9 mouse cellular contexts compared by ENCODE assay signal in genomic region chr4:130533975-130534374, GRCm38 (mm10). TPM values are rescaled to one million over a fixed set of nuclear protein-coding genes. Genes with fewer than 3 reads are reported as not detected.
DNase-seq lines count a peak whose midpoint lies in the region; ATAC-seq and TF ChIP-seq lines count a peak whose summit lies in the region.
"Had no signal": no experiment of that assay in that cellular context is flagged by ENCODE, and none has a peak within 500 bp of the region (broad histone marks: within the 10 kb centered on the region; RNA-seq: fewer than 3 reads in every experiment).

No protein-coding gene starts in this region.

- no peak overlapping the region for H3K9ac ChIP-seq in forebrain, embryonic 13.5 days
- H3K9ac ChIP-seq: hindbrain, embryonic 15.5 days had no signal

- H3K4me3 ChIP-seq in G1E (ENCODE audit: low read depth, low read length): no peak overlapping the region
- H3K4me3 ChIP-seq in forebrain, embryonic 13.5 days: no peak overlapping the region
- no peak overlapping the region for H3K4me3 ChIP-seq in hindbrain, embryonic 10.5 days
- H3K4me3 ChIP-seq: hindbrain, embryonic 15.5 days had no signal

- TF ChIP-seq CTCF in G1E (IDR thresholded peaks at IDR 0.05; ENCODE audit: low read depth, low read length): peak; percentile 96

- no peak overlapping the region for H3K27ac ChIP-seq in forebrain, embryonic 13.5 days
- H3K27ac ChIP-seq in hindbrain, embryonic 10.5 days: no peak overlapping the region
- H3K27ac ChIP-seq: hindbrain, embryonic 15.5 days had no signal

- peaks cover 4% of the 10 kb centered on the region; the same call in 1 of the 2 replicates for H3K4me1 ChIP-seq in G1E (ENCODE audit: insufficient read depth, low read depth, low read length)
- peaks cover 5% of the 10 kb centered on the region for H3K4me1 ChIP-seq in forebrain, embryonic 13.5 days
- H3K4me1 ChIP-seq in hindbrain, embryonic 10.5 days (replicated peaks): peaks cover 9% of the 10 kb centered on the region

- no peaks in the 10 kb centered on the region for H3K36me3 ChIP-seq in G1E (replicated peaks)
- H3K36me3 ChIP-seq in forebrain, embryonic 13.5 days (ENCODE audit: poor library complexity, severe bottlenecking): peaks cover 66% of the 10 kb centered on the region
- peaks cover 85% of the 10 kb centered on the region for H3K36me3 ChIP-seq in hindbrain, embryonic 10.5 days

- peak; percentile 27 for DNase-seq in G1E (ENCODE audit: low spot score)
- DNase-seq in hindbrain, embryonic 10.5 days (ENCODE audit: low spot score): peak; percentile 88
- peak; percentile 94 to 95 for DNase-seq in layer of hippocampus, postnatal 10 days (ENCODE audit: low spot score in 2 of 2)
- DNase-seq in lung, postnatal 36 days: peak; percentile 92
- peak; percentile 70 for DNase-seq in retina, postnatal 7 days (ENCODE audit: low read depth, low spot score)
- peak; percentile 65 to 93 for DNase-seq in urinary bladder, adult 18-20 months (ENCODE audit: low spot score in 2 of 2)

- H3K27me3 ChIP-seq in G1E (ENCODE audit: insufficient read depth, low read length): peaks cover 11% of the 10 kb centered on the region
- H3K27me3 ChIP-seq in forebrain, embryonic 13.5 days: no peaks in the 10 kb centered on the region
- no peaks in the 10 kb centered on the region for H3K27me3 ChIP-seq in hindbrain, embryonic 10.5 days (ENCODE audit: insufficient read depth, poor library complexity, severe bottlenecking)
- H3K27me3 ChIP-seq: hindbrain, embryonic 15.5 days had no signal

- ATAC-seq in G1E (ENCODE audit: extremely low read depth, insufficient number of reproducible peaks, low FRiP score, poor library complexity, severe bottlenecking): no peak
- peak; percentile 39; the same call in 1 of the 2 replicates for ATAC-seq in cerebellum, adult (ENCODE audit: insufficient number of reproducible peaks, low FRiP score, low TSS enrichment)
- ATAC-seq in forebrain, embryonic 13.5 days: peak; percentile 44; the same call in 1 of the 2 replicates

- 42% methylated on average over 4 of the region's 4 CpGs for WGBS in forebrain, embryonic 13.5 days
- 45% methylated on average over 4 of the region's 4 CpGs for WGBS in hindbrain, embryonic 10.5 days

- no peak overlapping the region for H3K4me2 ChIP-seq in forebrain, embryonic 13.5 days
- H3K4me2 ChIP-seq: hindbrain, embryonic 15.5 days had no signal

- H3K9me3 ChIP-seq in G1E (replicated peaks): peaks cover 6% of the 10 kb centered on the region
- no peaks in the 10 kb centered on the region for H3K9me3 ChIP-seq in forebrain, embryonic 13.5 days (replicated peaks)
- peaks cover 4% of the 10 kb centered on the region for H3K9me3 ChIP-seq in hindbrain, embryonic 10.5 days
- H3K9me3 ChIP-seq: hindbrain, embryonic 15.5 days had no signal

RNA-seq across cellular contexts. Expression of gene Nkain1, which starts 40.0 kb away (rescaled TPM):
- not detected in 2 replicates for total RNA-seq in G1E (2014; fragmentation: Nextera tagmentation)
- not detected in 2 replicates for total RNA-seq in G1E (2017)
- not detected in 2 replicates for polyA plus RNA-seq in G1E (2012)
- 4.9 and 5.4 TPM in 2 replicates for polyA plus RNA-seq in forebrain, embryonic 13.5 days (2015; fragmentation: Nextera tagmentation; extraction: Ambion mirVana)
- 5.9 and 14.4 TPM in 2 replicates for polyA plus RNA-seq in hindbrain, embryonic 10.5 days (2016; fragmentation: Nextera tagmentation; extraction: Ambion mirVana)
- total RNA-seq in layer of hippocampus, postnatal 10 days (2021): 10 to 100 TPM; 64.8 to 68.8 TPM

Comparison
In these comparisons a context has a peak if more than half of its experiments do, and no peak if none do; other contexts are left out.
1. DNase-seq: peak in every context shown above with its lines; median percentile 94 in layer of hippocampus, postnatal 10 days; 92 in lung, postnatal 36 days; 88 in hindbrain, embryonic 10.5 days; 79 in urinary bladder, adult 18-20 months; 70 in retina, postnatal 7 days; 27 in G1E.